Mouse (Mus musculus): ENCODE data around the gene Ccdc120.
A peak's percentile ranks its signal among the peaks of the same experiment; 100 is the strongest.
"Not testable (repeated sequence)": the region's sequence is repeated elsewhere in the genome, so short reads cannot be mapped to it uniquely, and the experiment has no call there.

The Ccdc120 gene

DNA sequence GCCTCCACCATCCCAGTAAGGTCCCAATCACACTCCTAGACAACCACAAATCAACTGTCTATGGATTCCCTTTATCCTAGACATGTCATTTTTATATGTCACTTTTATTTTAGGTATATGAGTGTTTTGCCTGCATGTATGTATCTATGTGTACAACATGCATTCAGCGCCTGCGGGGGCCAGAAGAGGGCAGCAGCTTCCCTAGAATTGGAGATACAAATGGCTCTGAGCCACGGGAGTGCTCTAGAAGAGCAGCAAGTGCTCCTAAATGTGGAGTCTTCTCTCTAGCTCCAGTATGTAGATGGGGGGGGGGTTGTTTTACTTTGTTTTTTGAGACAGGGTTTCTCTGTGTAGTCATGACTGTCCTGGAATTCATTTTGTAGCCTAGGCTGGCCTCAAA lies 2.9 kb upstream of the Ccdc120 start:
- not testable (repeated sequence) for DNase-seq (ENCODE audit: low read depth)

DNA sequence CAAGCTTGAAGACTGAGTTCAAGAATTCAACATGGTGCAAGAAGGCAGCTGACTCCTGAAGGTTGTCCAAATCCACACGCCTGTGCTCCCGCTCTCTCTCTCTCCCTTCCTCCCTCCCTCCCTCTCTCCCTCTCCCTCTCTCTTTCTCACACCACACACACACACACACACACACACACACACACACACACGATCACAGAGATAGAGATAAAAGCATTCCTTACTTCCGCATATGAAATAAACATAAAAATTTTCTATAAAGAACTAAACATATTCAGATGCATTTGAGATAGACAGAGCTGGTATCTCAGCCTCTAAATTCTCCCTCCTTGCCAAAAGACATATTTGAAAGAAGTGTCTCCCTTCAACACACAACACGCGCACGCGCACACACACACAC lies 5.3 kb downstream of the Ccdc120 start:
- DNase-seq (ENCODE audit: low read depth) = no peak

DNA sequence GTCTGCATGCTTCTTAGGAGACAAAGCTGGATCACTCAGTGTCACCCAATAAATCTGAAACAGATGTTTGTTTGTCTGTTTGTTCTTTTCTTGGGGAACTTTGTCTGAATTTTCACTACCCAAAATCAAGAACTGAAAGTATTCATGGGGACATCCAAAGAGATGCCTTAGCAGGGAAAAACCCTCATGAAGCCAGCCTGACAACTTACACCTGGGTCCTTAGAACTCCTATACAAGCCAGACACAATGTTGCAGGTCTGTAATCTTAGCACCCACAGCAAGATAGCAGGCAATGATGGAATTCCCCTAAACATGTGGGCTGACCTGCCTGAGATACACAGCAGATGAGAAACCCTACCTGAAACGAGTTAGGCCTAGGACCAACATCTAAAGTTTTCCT lies 5.8 kb downstream of the Ccdc120 start:
- no peak for DNase-seq (ENCODE audit: low read depth)

DNA sequence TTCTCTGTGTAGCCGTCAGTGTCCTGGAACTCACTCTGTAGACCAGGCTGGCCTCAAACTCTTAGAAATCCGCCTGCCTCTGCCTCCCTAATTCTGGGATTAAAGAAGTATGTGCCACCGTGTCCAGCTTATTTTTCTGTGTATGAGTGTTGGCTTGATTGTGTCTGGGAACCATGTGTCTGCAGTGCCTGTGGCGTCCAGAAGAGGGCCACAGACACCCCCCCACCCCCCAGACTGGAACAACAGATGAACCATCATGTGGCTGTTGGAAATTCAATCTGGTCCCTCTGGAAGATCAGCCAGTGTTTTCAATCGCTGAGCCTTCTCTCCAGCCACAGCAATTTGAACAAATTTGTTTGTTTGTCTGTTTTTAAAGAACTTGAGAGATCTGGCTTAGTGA lies 7.2 kb downstream of the Ccdc120 start:
- DNase-seq (ENCODE audit: low read depth) = no peak

DNA sequence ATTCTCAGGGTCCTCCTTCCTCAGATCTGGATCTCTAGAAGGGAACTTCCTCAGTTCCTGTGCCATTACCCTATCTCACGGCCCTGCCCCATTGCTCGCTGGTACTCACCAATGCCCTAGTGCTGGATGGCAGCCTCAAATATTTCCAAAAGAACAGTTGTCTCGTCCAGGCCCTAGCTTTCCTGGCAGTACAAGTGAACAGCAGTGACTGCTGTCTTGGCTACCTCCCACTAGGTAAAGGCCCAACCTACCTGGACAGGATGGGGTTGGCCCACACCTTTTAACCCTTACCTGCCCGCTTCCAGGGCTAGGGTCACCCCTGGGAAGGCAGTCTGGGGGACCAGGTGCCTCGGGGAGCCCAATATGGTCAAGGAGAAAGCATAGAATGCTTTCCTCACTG lies 9.6 kb downstream of the Ccdc120 start:
- DNase-seq (ENCODE audit: low read depth) = no peak

DNA sequence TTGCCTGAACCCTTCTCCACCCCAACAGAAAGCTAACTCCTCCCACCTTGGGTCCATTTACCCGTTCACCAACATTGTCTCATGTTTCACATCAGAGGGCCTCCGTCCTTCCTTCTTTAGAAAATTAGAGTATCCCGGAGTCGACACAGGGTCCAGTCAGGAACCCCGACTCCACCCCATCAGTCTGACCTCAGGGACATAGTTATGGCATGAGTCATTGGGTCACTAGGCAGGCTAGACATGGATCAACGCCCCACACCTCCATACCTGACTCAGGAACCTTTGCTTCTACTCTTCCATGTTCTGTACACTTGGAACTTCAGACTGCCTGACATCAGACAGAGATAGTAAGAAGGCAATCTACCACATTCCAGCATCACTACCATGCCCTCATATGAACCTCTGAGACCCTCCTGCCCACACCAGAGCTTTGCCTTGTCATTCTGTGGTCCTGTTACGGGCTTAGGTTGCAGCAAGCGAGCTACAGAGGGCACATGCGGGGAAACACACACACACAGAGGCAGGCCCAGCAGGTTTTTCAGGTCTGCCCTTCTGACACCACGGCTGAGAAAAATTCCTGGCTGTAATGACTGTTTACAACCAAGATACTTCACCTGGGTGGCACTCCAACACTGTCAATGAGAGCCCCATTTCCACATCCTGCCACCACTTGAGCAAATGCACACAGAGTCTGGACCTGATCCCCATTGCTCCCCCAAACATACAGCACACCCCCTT lies 10.5 kb downstream of the Ccdc120 start:
- DNase-seq (ENCODE audit: low read depth) = no peak

DNA sequence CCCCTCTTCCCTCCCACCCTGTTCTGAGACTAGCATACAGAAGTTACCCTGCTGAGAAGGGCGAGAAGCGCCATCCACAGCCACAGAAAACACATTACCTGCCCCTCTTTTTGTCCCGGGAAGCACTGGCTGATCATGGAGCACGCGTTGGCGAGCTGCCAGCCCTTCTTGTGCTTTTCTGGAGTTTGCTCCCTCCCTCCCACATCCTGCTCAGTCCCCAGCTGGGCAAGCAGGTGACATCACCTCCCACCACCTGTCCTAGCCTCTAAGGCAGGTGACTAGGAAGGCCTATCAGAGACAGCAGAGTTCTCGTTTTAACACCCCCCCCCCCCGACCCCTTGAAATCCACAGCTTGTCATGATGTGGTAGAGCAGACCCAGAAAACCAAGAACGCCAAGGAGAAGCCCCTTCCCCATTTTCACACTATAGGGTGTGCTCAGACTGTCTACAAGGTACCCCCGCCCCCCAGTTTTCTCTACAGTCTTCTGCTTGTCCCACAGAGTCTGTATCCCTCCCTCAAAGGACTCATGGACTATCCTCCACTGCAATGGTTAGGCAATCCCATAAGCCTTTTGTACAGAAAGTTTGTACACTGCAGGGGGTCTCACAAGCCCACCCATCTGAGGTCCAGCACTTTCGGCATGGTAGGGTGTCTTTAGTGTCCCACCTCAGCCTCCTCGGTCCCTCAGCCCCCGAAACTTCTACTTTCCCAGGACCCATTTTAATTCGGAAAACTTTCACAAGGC lies 11.2 kb downstream of the Ccdc120 start:
- DNase-seq (ENCODE audit: low read depth) = no peak

DNA sequence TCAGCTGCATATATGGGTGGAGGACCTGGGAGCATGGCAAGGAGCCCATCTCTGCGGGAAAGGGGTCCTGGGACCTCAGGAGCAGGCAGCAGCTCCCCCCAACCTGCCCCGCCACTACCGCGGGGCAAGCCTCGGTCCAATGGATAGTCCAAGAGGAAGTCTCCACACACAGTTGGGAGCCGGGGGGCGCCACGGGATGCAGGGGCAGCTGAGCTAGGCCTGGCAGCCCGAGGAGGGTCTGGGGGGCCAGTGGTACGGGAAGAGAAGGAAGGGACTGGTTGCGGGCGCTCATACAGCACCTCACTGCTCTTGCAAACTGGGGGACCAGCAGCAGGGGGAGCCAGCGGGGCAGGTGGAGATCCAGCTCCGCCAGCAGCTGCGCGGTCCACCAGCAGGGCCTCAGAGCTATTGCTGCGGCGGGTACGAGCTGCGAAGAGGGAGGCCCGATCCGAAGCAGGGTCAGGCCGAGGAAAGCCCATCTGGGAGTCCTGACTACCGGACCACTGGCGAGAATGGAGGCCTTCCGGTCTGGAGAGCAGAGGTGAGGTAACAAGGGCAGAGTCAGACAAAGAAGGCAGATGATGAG lies 17.0 kb downstream of the Ccdc120 start:
- peak; percentile 60 for DNase-seq (ENCODE audit: low read depth)

DNA sequence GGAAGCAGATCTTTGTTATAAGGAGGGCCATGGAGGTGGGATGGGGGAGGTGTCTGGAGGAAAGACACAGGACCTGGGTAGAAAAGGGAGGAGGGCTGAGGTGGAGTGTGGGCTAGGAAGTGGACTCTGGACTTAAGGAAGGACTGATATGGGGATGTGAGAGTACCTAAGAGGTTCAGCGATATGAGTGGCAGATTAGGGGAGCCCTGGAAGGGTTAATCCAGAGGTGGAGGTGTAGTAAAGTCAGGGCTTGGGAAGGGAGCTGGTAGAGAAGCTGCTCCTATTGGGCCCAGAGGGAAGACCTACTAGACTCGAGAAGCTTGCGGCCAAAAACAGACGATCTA lies 21.8 kb downstream of the Ccdc120 start:
- no peak for DNase-seq (ENCODE audit: low read depth)

DNA sequence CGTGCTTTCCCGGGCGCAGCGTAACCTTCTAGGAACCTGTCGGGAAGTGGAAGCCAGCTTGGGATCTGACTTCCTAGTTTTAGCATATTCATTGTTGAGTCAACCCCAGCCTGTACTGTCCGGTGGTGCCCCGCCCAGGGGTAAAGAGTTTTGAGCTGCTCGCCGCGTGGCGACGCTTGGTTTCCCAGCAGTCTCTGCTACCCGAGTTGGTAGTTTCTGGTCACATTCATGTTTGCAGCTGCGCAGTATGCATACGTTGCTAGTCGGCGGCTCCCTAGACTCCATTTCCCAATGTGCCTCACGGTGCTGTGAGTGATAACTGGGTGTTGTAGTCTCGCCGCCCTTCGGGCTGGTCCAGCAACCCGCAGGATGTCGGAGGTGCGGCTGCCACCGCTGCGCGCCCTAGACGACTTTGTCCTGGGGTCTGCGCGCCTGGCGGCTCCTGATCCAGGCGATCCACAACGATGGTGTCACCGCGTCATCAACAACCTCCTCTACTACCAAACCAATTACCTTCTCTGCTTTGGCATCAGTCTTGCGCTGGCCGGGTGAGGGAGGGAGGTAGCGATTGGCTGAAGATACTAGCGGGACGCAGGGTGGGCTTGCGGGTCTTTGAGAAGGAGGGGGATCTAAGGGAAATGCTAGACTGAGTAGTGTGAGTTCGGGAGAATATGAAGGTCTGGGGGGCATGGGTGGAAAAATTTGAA lies 22.3 kb downstream of the Ccdc120 start, which contains the start of gene Praf2:
Gene Praf2, plus strand, starts transcription at position 225 of the 707 bp plus-strand sequence.
- DNase-seq (ENCODE audit: low read depth) = peak; percentile 58

DNA sequence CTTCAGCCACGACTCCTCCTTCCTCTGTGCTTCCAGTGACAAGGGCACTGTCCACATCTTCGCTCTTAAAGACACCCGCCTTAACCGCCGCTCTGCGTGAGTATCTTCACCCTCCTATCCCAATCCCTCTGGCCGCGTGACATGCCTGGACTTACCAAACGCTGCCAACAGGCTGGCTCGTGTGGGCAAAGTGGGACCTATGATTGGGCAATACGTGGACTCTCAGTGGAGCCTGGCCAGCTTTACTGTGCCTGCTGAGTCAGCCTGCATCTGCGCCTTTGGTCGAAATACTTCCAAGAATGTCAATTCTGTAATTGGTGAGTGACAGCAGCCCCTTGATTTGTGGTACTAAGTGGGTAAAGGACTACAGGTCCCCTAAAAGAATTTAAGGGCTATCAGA lies 23.5 kb downstream of the Ccdc120 start:
- no peak for DNase-seq (ENCODE audit: low read depth)

DNA sequence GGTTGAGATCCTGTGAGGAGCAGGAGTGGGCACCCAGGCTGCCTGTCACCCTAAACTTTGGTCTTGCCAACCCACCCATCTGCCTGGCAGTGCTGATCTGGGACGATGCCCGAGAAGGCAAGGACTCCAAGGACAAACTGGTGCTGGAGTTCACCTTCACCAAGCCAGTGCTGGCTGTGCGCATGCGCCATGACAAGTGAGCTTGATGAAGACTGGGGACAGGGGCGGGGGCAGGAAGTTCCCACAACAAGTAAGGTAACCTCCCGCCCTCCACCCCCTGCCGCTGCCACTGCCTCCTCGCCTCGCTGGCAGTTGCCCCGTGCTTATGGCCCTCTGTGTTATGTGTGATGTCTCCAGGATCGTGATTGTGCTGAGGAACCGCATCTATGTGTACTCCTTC lies 24.9 kb downstream of the Ccdc120 start:
- DNase-seq (ENCODE audit: low read depth) = no peak

DNA sequence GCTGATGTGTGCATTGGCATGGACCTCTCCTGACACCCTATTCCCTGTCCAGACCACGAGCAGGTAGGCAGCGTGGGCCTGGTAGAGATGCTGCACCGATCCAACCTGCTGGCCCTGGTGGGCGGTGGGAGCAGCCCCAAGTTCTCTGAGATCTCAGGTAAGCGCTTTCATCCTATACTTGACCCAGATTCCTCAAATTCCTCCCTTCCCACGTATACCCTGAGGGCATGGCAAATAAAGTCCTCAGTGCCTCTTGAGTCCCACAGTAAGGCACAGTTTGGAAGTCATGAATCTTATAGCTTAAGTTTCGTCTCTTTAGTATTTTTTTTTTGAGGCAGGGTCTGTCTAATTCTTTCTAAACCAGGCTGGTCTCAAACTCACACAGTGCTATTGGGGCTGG lies 26.6 kb downstream of the Ccdc120 start:
- no peak for DNase-seq (ENCODE audit: low read depth)

DNA sequence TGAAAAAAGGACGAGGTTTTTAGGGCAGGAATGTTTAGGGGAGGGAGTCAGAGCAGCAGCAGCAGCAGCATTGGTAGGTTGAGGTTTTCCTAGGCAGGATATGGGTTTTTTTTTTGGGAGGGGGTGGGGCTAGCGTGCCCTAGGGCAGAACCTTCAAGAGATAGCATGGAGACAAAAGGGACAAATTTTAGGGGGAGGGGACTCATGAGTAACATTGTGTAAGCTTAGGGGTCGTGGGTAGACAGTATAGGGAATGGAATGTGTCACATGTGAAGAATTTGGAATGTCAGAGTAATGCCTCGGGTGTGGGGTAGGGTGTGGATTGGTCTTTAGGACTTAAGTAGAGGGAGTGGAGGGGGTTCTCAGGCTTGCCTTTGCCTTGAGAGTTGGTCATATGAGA lies 28.0 kb downstream of the Ccdc120 start:
- no peak for DNase-seq (ENCODE audit: low read depth)

DNA sequence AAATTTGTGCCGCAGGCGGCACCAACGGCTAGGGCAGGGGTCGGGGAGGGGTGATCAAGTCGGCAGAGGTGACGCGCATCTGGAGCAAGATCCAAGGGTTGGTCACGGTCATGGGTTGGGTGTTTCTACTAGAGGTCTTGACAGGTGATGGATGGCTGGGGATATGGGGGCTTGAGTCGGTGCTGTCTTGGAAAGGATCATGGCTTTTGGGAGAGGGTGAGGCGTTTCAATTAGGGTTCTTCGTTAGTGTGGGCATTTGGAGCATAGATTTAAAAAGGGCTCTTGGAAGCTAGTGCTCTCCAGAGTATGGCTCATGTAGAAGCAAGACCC lies 28.5 kb downstream of the Ccdc120 start:
- no peak for DNase-seq (ENCODE audit: low read depth)

DNA sequence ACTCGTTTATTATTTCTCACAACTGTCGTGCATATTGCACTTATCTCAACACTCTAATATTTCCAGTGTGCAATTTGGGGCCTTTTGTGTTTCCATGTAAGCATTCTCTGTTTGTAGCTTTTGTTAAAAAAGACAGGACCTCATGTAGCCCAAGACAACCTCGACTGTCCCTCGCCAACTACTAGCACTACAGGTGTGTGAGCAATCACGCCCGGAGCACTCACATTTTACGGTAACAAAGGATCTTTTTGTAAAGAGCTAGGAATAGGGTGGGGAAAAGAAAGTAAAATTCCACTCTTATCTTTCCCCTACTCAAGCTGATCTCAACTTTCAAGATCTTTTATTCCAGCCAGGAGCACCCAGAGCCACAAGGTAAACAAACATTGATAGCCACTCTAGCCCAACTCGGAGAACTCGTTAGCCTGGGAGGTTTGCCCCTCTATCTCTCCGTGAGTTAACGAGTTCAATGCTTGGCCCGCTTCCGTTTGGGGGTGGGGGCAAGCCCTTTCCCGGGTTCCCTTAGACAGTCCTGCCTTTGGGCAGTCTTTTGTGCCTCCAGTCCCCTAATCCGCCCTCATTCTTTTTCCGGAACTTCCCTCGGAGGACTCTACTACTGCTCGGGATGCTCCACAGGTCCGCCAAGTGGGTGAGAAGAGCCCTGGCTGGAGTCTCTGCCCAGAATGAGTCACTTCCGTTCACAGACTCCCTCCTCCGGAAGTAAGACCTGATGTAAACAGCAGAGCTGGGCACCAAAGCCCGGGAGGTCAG lies 29.0 kb downstream of the Ccdc120 start, which contains the start of gene Gm45208:
Gene Gm45208, plus strand, starts transcription at position 732 of the 768 bp plus-strand sequence.
- DNase-seq (ENCODE audit: low read depth) = peak; percentile 56

DNA sequence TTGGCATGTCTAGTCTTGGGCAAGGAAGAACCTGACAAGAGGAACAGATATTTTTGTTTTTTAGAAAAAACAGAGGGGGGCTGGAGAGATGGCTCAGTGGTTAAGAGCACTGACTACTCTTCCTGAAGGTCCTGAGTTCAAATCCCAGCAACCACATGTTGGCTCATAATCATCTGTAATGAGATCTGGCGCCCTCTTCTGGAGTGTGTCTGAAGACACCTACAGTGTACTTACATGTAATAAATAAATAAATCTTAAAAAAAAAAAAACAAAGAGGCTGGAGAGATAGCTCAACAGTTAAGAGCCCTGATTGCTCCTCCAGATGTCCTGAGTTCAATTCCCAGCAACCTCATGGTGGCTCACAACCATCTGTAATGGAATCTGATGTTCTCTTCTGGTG lies 34.6 kb downstream of the Ccdc120 start:
- DNase-seq (ENCODE audit: low read depth) = not testable (repeated sequence)

DNA sequence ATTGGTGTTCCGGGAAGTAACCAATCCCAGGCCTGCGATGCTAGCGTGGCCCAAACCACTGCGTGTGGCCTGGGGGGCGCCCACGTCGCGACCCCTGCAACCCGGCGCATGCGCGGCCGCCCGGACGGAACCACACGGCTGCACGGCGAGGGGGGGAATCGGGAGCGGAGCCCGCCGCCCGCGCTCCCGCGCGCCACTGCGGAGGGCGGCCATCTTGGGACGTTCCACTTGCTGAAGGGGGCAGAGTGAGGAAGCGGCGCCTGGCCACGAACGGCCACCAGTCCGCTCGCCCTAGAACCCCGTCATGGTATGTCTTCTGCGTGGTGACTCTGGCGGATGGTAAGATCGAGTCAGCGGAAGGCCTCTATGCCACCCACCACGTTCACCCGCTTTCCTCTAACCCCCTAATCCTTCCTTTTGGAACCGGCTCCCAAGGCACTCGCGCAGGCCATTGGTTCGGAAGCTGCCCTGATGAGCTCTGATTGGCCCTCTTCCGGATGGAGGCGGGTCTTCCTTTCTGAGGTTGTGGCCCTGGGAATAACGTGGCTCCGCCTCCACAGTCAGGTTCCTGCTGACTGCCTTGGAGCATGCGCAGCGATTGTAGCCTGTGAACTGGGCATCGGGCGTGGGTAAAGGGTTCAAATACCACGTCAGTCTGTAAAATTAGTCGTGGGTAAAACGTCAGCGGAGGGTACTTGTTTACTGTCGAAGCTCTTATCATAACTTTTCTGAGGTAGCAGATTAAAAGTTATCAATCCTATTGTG lies 36.4 kb downstream of the Ccdc120 start, which contains the start of gene Wdr45:
Gene Wdr45, plus strand, starts transcription at position 199 of the 765 bp plus-strand sequence.
- DNase-seq (ENCODE audit: low read depth) = peak; percentile 84

DNA sequence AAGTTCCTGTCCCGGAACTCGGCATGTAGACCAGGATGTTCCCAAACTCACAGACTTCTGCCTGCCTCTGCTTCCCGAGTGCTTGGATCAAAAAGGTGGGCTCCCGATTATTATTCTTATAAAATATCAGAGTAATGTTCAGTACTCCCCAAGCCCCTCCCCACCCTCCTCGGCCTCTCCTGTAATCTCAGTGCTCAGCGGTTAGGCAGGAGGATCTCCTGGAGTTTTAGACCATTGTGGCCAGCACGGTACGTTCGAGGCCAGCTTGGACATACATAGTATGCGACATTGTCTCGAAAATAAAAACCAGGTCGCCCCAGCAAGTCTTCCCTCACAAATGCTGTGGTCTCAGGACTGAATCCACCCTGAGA lies 37.0 kb downstream of the Ccdc120 start:
- DNase-seq (ENCODE audit: low read depth) = not testable (repeated sequence)

DNA sequence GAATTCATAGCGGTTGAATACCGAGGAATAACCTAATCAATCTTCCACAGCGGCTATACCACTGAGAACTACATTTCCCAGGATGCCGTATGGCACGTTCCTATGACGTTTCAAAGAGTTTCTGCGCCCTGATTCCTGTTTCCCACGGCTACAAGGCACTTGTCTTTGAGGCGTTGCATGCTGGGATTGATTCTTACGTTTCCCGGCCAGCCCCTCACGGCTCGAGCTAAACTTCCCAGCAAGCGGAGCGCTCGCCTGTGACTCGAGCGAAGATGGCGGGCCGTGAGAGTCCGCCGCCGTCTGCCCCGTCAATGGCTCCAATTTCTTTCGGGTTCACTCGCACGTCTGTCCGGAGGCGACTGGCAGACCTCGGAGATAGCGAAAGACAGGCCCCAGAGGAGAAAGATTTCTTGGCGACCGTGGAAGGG lies 53.7 kb downstream of the Ccdc120 start, which contains the start of gene Gpkow:
Gene Gpkow, plus strand, starts transcription at position 178 of the 428 bp plus-strand sequence.
- DNase-seq (ENCODE audit: low read depth) = peak; percentile 66

DNA sequence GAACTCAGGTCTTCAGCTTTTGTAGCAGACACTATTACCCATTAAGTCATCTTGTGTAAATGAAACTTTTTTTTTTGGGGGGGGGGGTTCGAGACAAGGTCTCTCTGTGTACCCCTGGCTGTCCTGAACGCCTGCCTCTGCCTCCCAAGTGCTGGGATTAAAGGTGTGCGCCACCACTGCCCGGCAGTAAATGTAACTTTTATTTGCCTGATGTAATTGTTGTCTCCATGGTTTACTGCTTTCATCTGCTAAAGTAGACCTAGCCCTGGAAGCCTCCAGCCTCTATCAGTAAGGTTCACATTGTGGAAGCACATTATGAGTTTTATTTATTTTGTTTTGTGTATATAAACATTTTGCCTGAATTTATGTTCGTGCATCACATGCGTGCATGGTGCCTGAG lies 54.2 kb downstream of the Ccdc120 start:
- no peak for DNase-seq (ENCODE audit: low read depth)

Data from c-Kit-positive CD71-negative TER-119-negative erythroid progenitor cells, embryonic 14.5 days (primary cell).